Mouse (Mus musculus): ENCODE results near the gene Itpr2. TPM values are rescaled to one million over a fixed set of nuclear protein-coding genes. Genes with fewer than 3 reads are reported as not detected.

Itpr2 gene
- polyA plus RNA-seq, 1 experiment from 2014 or later = 6.3 TPM

DNA sequence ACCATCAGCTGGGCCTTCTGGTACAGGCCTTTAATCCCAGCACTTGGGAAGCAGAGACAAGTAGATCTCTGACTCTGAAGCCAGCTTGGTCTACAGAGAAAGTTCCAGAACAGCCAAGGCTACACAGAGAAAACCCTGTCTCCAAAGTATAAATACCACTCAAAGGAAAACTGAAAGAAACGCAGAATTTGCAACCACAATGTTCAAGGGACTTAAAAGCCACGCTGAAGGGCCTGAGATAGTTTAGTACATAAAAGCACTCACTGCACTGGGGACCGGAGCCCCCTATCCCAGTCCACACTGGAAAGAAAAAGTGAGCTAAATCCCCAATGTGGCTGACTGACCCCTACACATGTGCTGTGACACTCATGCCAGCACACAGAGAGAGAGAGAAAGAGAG, 4.6 kb downstream of the Itpr2 start:
- no peaks in the 10 kb centered on the region for H3K9me3 ChIP-seq (ENCODE audit: control insufficient read depth)
- H3K27ac ChIP-seq (ENCODE audit: low read depth, low read length) = no peak overlapping the region
- H3K36me3 ChIP-seq (ENCODE audit: control insufficient read depth, insufficient read depth) = no peaks in the 10 kb centered on the region
- no peak for ATAC-seq
- WGBS = 83% methylated on average over 3 of the region's 3 CpGs
- H3K4me1 ChIP-seq (replicated peaks; ENCODE audit: control insufficient read depth, insufficient read depth, low read length) = no peaks in the 10 kb centered on the region
- no peak for TF ChIP-seq CTCF (IDR thresholded peaks at IDR 0.05; ENCODE audit: low read depth)
- no peak overlapping the region for H3K4me2 ChIP-seq (replicated peaks; ENCODE audit: low read depth)
- H3K4me3 ChIP-seq (ENCODE audit: low read depth, low read length) = no peak overlapping the region
- no peaks in the 10 kb centered on the region for H3K27me3 ChIP-seq (replicated peaks; ENCODE audit: control insufficient read depth, insufficient read depth, low read length)
- H3K9ac ChIP-seq (ENCODE audit: low read depth, low read length) = no peak overlapping the region

GRCm38 (mm10) chr6:146491680-146492079, 10.3 kb downstream of the Itpr2 start:
- ATAC-seq = no peak
- no peaks in the 10 kb centered on the region for H3K9me3 ChIP-seq (ENCODE audit: control insufficient read depth)
- no peak overlapping the region for H3K4me3 ChIP-seq (ENCODE audit: low read depth, low read length)
- no peak for TF ChIP-seq CTCF (IDR thresholded peaks at IDR 0.05; ENCODE audit: low read depth)
- 55% methylated on average over 2 of the region's 2 CpGs for WGBS
- no peaks in the 10 kb centered on the region for H3K4me1 ChIP-seq (replicated peaks; ENCODE audit: control insufficient read depth, insufficient read depth, low read length)
- no peak overlapping the region for H3K9ac ChIP-seq (ENCODE audit: low read depth, low read length)
- no peak overlapping the region for H3K27ac ChIP-seq (ENCODE audit: low read depth, low read length)
- no peak overlapping the region for H3K4me2 ChIP-seq (replicated peaks; ENCODE audit: low read depth)
- no peaks in the 10 kb centered on the region for H3K36me3 ChIP-seq (ENCODE audit: control insufficient read depth, insufficient read depth)
- no peaks in the 10 kb centered on the region for H3K27me3 ChIP-seq (replicated peaks; ENCODE audit: control insufficient read depth, insufficient read depth, low read length)

GRCm38 (mm10) chr6:146490416-146490960, 11.5 kb downstream of the Itpr2 start:
- no peak overlapping the region for H3K4me3 ChIP-seq (ENCODE audit: low read depth, low read length)
- 86% methylated on average over 9 of the region's 9 CpGs for WGBS
- no peak overlapping the region for H3K27ac ChIP-seq (ENCODE audit: low read depth, low read length)
- TF ChIP-seq CTCF (IDR thresholded peaks at IDR 0.05; ENCODE audit: low read depth) = no peak
- H3K9ac ChIP-seq (ENCODE audit: low read depth, low read length) = no peak overlapping the region
- no peaks in the 10 kb centered on the region for H3K36me3 ChIP-seq (ENCODE audit: control insufficient read depth, insufficient read depth)
- no peak overlapping the region for H3K4me2 ChIP-seq (replicated peaks; ENCODE audit: low read depth)
- no peaks in the 10 kb centered on the region for H3K9me3 ChIP-seq (ENCODE audit: control insufficient read depth)
- no peaks in the 10 kb centered on the region for H3K27me3 ChIP-seq (replicated peaks; ENCODE audit: control insufficient read depth, insufficient read depth, low read length)
- H3K4me1 ChIP-seq (replicated peaks; ENCODE audit: control insufficient read depth, insufficient read depth, low read length) = no peaks in the 10 kb centered on the region
- ATAC-seq = no peak

GRCm38 (mm10) chr6:146489841-146490240, 12.2 kb downstream of the Itpr2 start:
- no peak overlapping the region for H3K4me3 ChIP-seq (ENCODE audit: low read depth, low read length)
- H3K4me1 ChIP-seq (replicated peaks; ENCODE audit: control insufficient read depth, insufficient read depth, low read length) = no peaks in the 10 kb centered on the region
- ATAC-seq = no peak
- H3K4me2 ChIP-seq (replicated peaks; ENCODE audit: low read depth) = no peak overlapping the region
- TF ChIP-seq CTCF (IDR thresholded peaks at IDR 0.05; ENCODE audit: low read depth) = no peak
- no peak overlapping the region for H3K9ac ChIP-seq (ENCODE audit: low read depth, low read length)
- no peaks in the 10 kb centered on the region for H3K9me3 ChIP-seq (ENCODE audit: control insufficient read depth)
- no peak overlapping the region for H3K27ac ChIP-seq (ENCODE audit: low read depth, low read length)
- 87% methylated on average over 6 of the region's 6 CpGs for WGBS
- no peaks in the 10 kb centered on the region for H3K36me3 ChIP-seq (ENCODE audit: control insufficient read depth, insufficient read depth)
- H3K27me3 ChIP-seq (replicated peaks; ENCODE audit: control insufficient read depth, insufficient read depth, low read length) = no peaks in the 10 kb centered on the region

DNA sequence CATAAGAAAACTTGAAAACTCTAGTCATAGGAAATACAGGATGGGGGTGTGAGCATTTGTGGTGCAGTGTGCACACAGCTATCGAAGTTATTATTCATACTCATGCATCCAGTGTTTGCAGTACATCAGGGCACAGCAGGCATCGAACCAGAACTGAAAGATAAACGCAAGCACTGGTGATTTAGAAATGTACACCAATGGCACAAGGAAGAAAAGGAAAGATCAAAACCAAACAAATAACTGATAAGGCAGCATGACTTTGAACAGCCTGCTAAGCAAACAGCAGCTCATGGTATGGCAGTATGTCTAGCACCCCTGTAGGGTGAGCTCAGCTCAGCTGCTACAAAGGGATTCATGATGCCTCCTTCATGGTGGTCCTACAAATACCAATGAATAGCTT, 13.3 kb downstream of the Itpr2 start:
- Histone ChIP-seq H3K9me3 (ENCODE audit: control insufficient read depth) (no peaks in the 10 kb centered on the region), H3K36me3 (ENCODE audit: control insufficient read depth, insufficient read depth) (no peaks in the 10 kb centered on the region), H3K27me3 (replicated peaks; ENCODE audit: control insufficient read depth, insufficient read depth, low read length) (no peaks in the 10 kb centered on the region), H3K4me1 (replicated peaks; ENCODE audit: control insufficient read depth, insufficient read depth, low read length) (no peaks in the 10 kb centered on the region), H3K4me3 (ENCODE audit: low read depth, low read length) (no peak overlapping the region), H3K27ac (ENCODE audit: low read depth, low read length) (no peak overlapping the region), H3K4me2 (replicated peaks; ENCODE audit: low read depth) (no peak overlapping the region), H3K9ac (ENCODE audit: low read depth, low read length) (no peak overlapping the region)
- no peak for ATAC-seq
- TF ChIP-seq CTCF (IDR thresholded peaks at IDR 0.05; ENCODE audit: low read depth) = no peak
- 44% methylated on average over 3 of the region's 3 CpGs for WGBS

DNA sequence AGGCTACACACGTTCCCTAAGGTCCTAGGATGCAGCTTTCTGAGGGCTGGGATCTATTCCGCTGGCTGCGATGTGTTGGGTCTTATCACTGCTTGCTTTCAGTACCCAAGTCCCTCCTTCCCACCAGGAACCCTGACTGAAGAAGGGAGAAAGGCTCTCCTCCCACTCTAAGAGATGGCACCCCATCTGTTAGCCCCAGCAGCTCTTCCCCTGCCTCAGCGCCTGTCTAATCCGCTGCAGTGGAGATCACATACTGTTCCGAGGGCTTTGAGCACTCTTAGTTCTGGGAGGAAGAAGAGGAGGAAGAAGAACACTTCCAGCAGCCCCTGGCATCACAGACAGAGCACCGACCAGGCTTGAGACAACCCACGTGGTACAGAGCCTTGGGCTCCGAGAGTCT, 14.9 kb downstream of the Itpr2 start:
- no peak overlapping the region for H3K4me2 ChIP-seq (replicated peaks; ENCODE audit: low read depth)
- H3K27ac ChIP-seq (ENCODE audit: low read depth, low read length) = no peak overlapping the region
- ATAC-seq = no peak
- H3K4me1 ChIP-seq (replicated peaks; ENCODE audit: control insufficient read depth, insufficient read depth, low read length) = no peaks in the 10 kb centered on the region
- no peaks in the 10 kb centered on the region for H3K9me3 ChIP-seq (ENCODE audit: control insufficient read depth)
- 86% methylated on average over 9 of the region's 9 CpGs for WGBS
- no peaks in the 10 kb centered on the region for H3K36me3 ChIP-seq (ENCODE audit: control insufficient read depth, insufficient read depth)
- H3K9ac ChIP-seq (ENCODE audit: low read depth, low read length) = no peak overlapping the region
- no peak overlapping the region for H3K4me3 ChIP-seq (ENCODE audit: low read depth, low read length)
- H3K27me3 ChIP-seq (replicated peaks; ENCODE audit: control insufficient read depth, insufficient read depth, low read length) = no peaks in the 10 kb centered on the region
- no peak for TF ChIP-seq CTCF (IDR thresholded peaks at IDR 0.05; ENCODE audit: low read depth)

DNA sequence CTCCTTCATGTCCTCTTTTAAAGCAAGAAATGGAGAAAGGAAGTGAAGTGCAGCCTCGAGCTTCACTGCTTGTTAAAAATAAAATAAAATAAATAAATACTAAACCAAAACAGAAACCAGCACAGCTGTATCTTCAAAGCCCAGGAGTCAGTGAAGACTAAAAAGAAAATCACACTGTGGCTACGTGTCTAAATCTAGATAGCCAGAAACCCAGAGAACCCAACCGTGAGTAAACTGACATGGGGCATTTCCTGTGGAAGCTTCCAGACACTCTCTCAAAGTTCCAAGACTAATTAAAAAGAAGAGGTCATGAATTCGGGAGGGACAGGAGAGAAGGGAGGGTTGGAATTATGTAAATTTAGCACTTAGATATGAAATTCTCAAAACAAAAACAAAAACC, 15.9 kb downstream of the Itpr2 start:
- no peaks in the 10 kb centered on the region for H3K4me1 ChIP-seq (replicated peaks; ENCODE audit: control insufficient read depth, insufficient read depth, low read length)
- no peak overlapping the region for H3K27ac ChIP-seq (ENCODE audit: low read depth, low read length)
- no peak for TF ChIP-seq CTCF (IDR thresholded peaks at IDR 0.05; ENCODE audit: low read depth)
- WGBS = 57% methylated on average over 4 of the region's 4 CpGs
- H3K4me3 ChIP-seq (ENCODE audit: low read depth, low read length) = no peak overlapping the region
- no peak overlapping the region for H3K4me2 ChIP-seq (replicated peaks; ENCODE audit: low read depth)
- no peaks in the 10 kb centered on the region for H3K27me3 ChIP-seq (replicated peaks; ENCODE audit: control insufficient read depth, insufficient read depth, low read length)
- no peaks in the 10 kb centered on the region for H3K9me3 ChIP-seq (ENCODE audit: control insufficient read depth)
- ATAC-seq = no peak
- H3K9ac ChIP-seq (ENCODE audit: low read depth, low read length) = no peak overlapping the region
- H3K36me3 ChIP-seq (ENCODE audit: control insufficient read depth, insufficient read depth) = no peaks in the 10 kb centered on the region

All from intestine, postnatal 0 days (tissue).